Mouse (Mus musculus) common myeloid progenitor, adult 5-6 weeks (primary cell): ENCODE data around the gene Rab35. TPM values are rescaled to one million over a fixed set of nuclear protein-coding genes. Genes with fewer than 3 reads are reported as not detected.

ENCODE experiments used
- ATAC-seq: replicated peaks from 2 replicates; pipeline ENCODE4 v1.8.0; 2016; ENCODE audit warnings: low read depth, mild to moderate bottlenecking, moderate TSS enrichment, inconsistent platforms; ENCODE audit not compliant: poor library complexity, severe bottlenecking
- total RNA-seq: library from RNA; stranded (forward); fragments of 200-1000, 187-1606 nt; gene quantifications from 2 replicates; pipeline ENCODE4 v1.2.3, GENCODE M21; 2017

Rab35 gene
- total RNA-seq, 1 experiment from 2014 or later, result 38.2 TPM

- ATAC-seq, result no peak
These were observed 12.5 kb downstream of the Rab35 start for GRCm38 (mm10) chr5:115644192-115644591.

GRCm38 (mm10) chr5:115648876-115649275 is 17.2 kb downstream of the Rab35 start:
- ATAC-seq, result no peak

GRCm38 (mm10) chr5:115649699-115650098 is 18.0 kb downstream of the Rab35 start:
- no peak for ATAC-seq

- no peak for ATAC-seq
These were observed 19.2 kb downstream of the Rab35 start for GRCm38 (mm10) chr5:115650885-115651284.

GRCm38 (mm10) chr5:115651821-115652220 is 20.1 kb downstream of the Rab35 start:
- ATAC-seq, result no peak

- peak; percentile 97 for ATAC-seq
These were observed 21.2 kb downstream of the Rab35 start for GRCm38 (mm10) chr5:115652681-115653575.

GRCm38 (mm10) chr5:115653776-115654175 is 22.1 kb downstream of the Rab35 start:
- no peak for ATAC-seq

GRCm38 (mm10) chr5:115656677-115657076 is 25.0 kb downstream of the Rab35 start:
- ATAC-seq, result no peak

GRCm38 (mm10) chr5:115657234-115657633 is 25.5 kb downstream of the Rab35 start:
- no peak for ATAC-seq

- ATAC-seq, result no peak
These were observed 26.6 kb downstream of the Rab35 start for GRCm38 (mm10) chr5:115658352-115658751.

GRCm38 (mm10) chr5:115662658-115663057 is 30.9 kb downstream of the Rab35 start:
- ATAC-seq, result no peak

GRCm38 (mm10) chr5:115666366-115667065 is 34.8 kb downstream of the Rab35 start:
- ATAC-seq, result no peak

- ATAC-seq, result no peak
These were observed 35.5 kb downstream of the Rab35 start for GRCm38 (mm10) chr5:115667210-115667609.

GRCm38 (mm10) chr5:115667894-115668293 is 36.2 kb downstream of the Rab35 start:
- no peak for ATAC-seq

- ATAC-seq, result no peak
These were observed 37.3 kb downstream of the Rab35 start for GRCm38 (mm10) chr5:115668986-115669385.

- ATAC-seq, result no peak
These were observed 38.3 kb downstream of the Rab35 start for GRCm38 (mm10) chr5:115669974-115670373.

GRCm38 (mm10) chr5:115670406-115670805 is 38.7 kb downstream of the Rab35 start:
- no peak for ATAC-seq

GRCm38 (mm10) chr5:115671846-115672245 is 40.1 kb downstream of the Rab35 start:
- ATAC-seq, result no peak

GRCm38 (mm10) chr5:115685126-115685525 is 53.4 kb downstream of the Rab35 start:
- no peak for ATAC-seq

GRCm38 (mm10) chr5:115686716-115687115 is 55.0 kb downstream of the Rab35 start:
- no peak for ATAC-seq

- ATAC-seq, result no peak
These were observed 61.6 kb downstream of the Rab35 start for GRCm38 (mm10) chr5:115693271-115693670.
